Mouse (Mus musculus): Measurements from ENCODE around the gene Spaca5.

DNA sequence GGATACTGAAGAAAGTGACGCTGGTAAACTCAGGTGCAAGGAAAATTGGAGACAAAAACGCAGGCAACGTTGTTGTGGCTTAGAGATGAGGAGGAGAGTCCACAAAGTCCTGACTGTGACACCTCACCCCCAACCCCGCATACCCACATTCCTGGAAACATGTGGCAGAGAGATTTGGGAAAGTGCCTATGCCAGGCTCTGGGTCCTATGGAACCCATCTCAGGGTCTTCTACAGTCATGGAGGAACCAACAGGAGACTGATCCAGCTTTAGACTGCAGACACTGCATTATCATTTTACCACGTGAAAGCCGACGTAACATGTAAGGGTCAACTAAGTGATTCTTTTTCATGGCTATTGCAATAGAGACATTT is 21.6 kb downstream of the Spaca5 start:
- no peak for TF ChIP-seq CTCF (IDR thresholded peaks at IDR 0.05; ENCODE audit: low read depth, low read length)
- TF ChIP-seq TAL1 (conservative IDR thresholded peaks at IDR 0.05; ENCODE audit: low read depth, low read length), result no peak
- TF ChIP-seq GATA1 (IDR thresholded peaks at IDR 0.05; ENCODE audit: borderline replicate concordance, low read length), result no peak

Data from G1E (cell line).